Mouse (Mus musculus) MEL (cell line): ENCODE data around the gene Cela2a. TPM values are rescaled to one million over a fixed set of nuclear protein-coding genes. Genes with fewer than 3 reads are reported as not detected.

ENCODE experiments used
- DNase-seq: peaks from one replicate; pipeline ENCODE4 v3.0.0; 2011; ENCODE audit warnings: low read depth, low spot score
- H3K27ac ChIP-seq: 2 replicates; pipeline ENCODE4 v1.5.1; 2012; ENCODE audit warnings: low read depth, mild to moderate bottlenecking, control low read depth, low read length, moderate library complexity; ENCODE audit not compliant: control insufficient read depth
- H3K27me3 ChIP-seq, 2 experiments: fragments of 150-350 bp in 1 of 2; sonication (generic) in 1 of 2; 2 replicates each; pipeline ENCODE4 v1.6.1; 2012; ENCODE audit warnings: low read length in 2 of 2, mild to moderate bottlenecking in 2 of 2, improper control_type of control experiment in 1 of 2, moderate library complexity in 1 of 2; ENCODE audit not compliant: insufficient read depth in 2 of 2, control insufficient read depth in 1 of 2
- H3K36me3 ChIP-seq, 2 experiments: 2 replicates each; pipeline ENCODE4 v1.6.1; 2012 to 2014; ENCODE audit warnings: low read length in 2 of 2, improper control_type of control experiment in 1 of 2, inconsistent platforms in 1 of 2, mild to moderate bottlenecking in 1 of 2; ENCODE audit not compliant: insufficient read depth in 2 of 2, control insufficient read depth in 1 of 2
- H3K4me1 ChIP-seq, 2 experiments: fragments of 150-350 bp in 1 of 2; sonication (generic) in 1 of 2; 2 replicates each; pipeline ENCODE4 v1.6.1; 2012; ENCODE audit warnings: low read length in 2 of 2, improper control_type of control experiment in 1 of 2, mild to moderate bottlenecking in 1 of 2; ENCODE audit not compliant: insufficient read depth in 2 of 2, control insufficient read depth in 1 of 2
- H3K4me3 ChIP-seq, 2 experiments: fragments of 150-350 bp in 1 of 2; sonication (generic) in 1 of 2; 2 replicates each; pipeline ENCODE4 v1.5.1; 2012; ENCODE audit warnings: low read depth in 2 of 2, low read length in 2 of 2, mild to moderate bottlenecking in 2 of 2, moderate library complexity in 2 of 2, control low read depth in 1 of 2, improper control_type of control experiment in 1 of 2; ENCODE audit not compliant: control insufficient read depth in 1 of 2, insufficient read depth in 1 of 2
- H3K79me2 ChIP-seq: 2 replicates; pipeline ENCODE4 v1.6.1; 2012; ENCODE audit warnings: mild to moderate bottlenecking, low read length, moderate library complexity; ENCODE audit not compliant: control insufficient read depth, poor library complexity, insufficient read depth
- H3K9ac ChIP-seq: 2 replicates; pipeline ENCODE4 v1.6.1; 2012; ENCODE audit warnings: low read depth, mild to moderate bottlenecking, control low read depth, low read length, moderate library complexity; ENCODE audit not compliant: control insufficient read depth, poor library complexity, severe bottlenecking
- H3K9me3 ChIP-seq: fragments of 150-350 bp; sonication (generic); replicated peaks from 2 replicates; pipeline ENCODE4 v1.6.1; 2012; ENCODE audit warnings: mild to moderate bottlenecking, low read length, improper control_type of control experiment, moderate library complexity; ENCODE audit not compliant: insufficient read depth
- BHLHE40 ChIP-seq: IDR thresholded peaks from 2 replicates; pipeline ENCODE4 v1.6.1; 2012; ENCODE audit warnings: low read depth, mild to moderate bottlenecking, inconsistent platforms, low read length, improper control_type of control experiment, borderline replicate concordance
- CHD1 ChIP-seq: IDR thresholded peaks from 2 replicates; pipeline ENCODE4 v1.6.1; 2012; ENCODE audit warnings: low read depth, mild to moderate bottlenecking, inconsistent platforms, low read length, improper control_type of control experiment
- EP300 ChIP-seq, 2 experiments: IDR thresholded peaks; 2 replicates each; pipeline ENCODE4 v1.6.1; 2011; ENCODE audit warnings: improper control_type of control experiment in 2 of 2, low read length in 2 of 2, low read depth in 1 of 2, mild to moderate bottlenecking in 1 of 2
- ETS1 ChIP-seq: IDR thresholded peaks from 2 replicates; pipeline ENCODE4 v1.6.1; 2012; ENCODE audit warnings: low read depth, mild to moderate bottlenecking, inconsistent platforms, low read length, improper control_type of control experiment, moderate library complexity
- GABPA ChIP-seq: IDR thresholded peaks from 2 replicates; pipeline ENCODE4 v1.6.1; 2012; ENCODE audit warnings: low read depth, mild to moderate bottlenecking, inconsistent platforms, low read length, improper control_type of control experiment, moderate library complexity
- JUND ChIP-seq: IDR thresholded peaks from 2 replicates; pipeline ENCODE4 v1.6.1; 2011; ENCODE audit warnings: low read depth, mild to moderate bottlenecking, improper control_type of control experiment, low read length
- KAT2A ChIP-seq: conservative IDR thresholded peaks from 2 replicates; pipeline ENCODE4 v1.6.1; 2012; ENCODE audit warnings: low read depth, low read length, improper control_type of control experiment, inconsistent platforms
- MAZ ChIP-seq: IDR thresholded peaks from 2 replicates; pipeline ENCODE4 v1.6.1; 2012; ENCODE audit warnings: low read depth, mild to moderate bottlenecking, inconsistent platforms, low read length, improper control_type of control experiment
- MEF2A ChIP-seq: IDR thresholded peaks from 2 replicates; pipeline ENCODE4 v1.6.1; 2014; ENCODE audit warnings: low read depth, mild to moderate bottlenecking, inconsistent platforms, low read length, improper control_type of control experiment; ENCODE audit not compliant: poor library complexity, insufficient replicate concordance, severe bottlenecking; ENCODE audit errors: extremely low read depth
- MXI1 ChIP-seq: IDR thresholded peaks from 2 replicates; pipeline ENCODE4 v1.6.1; 2011; ENCODE audit warnings: mild to moderate bottlenecking, low read depth, low read length, improper control_type of control experiment
- MYB ChIP-seq: IDR thresholded peaks from 2 replicates; pipeline ENCODE4 v1.6.1; 2011; ENCODE audit warnings: mild to moderate bottlenecking, low read depth, low read length, improper control_type of control experiment
- MYC ChIP-seq: IDR thresholded peaks from 2 replicates; pipeline ENCODE4 v1.6.1; 2011; ENCODE audit warnings: low read depth, mild to moderate bottlenecking, low read length, improper control_type of control experiment, moderate library complexity
- NELFE ChIP-seq: IDR thresholded peaks from 2 replicates; pipeline ENCODE4 v1.6.1; 2011; ENCODE audit warnings: low read depth, low read length, improper control_type of control experiment
- POLR2AphosphoS2 ChIP-seq: IDR thresholded peaks from 2 replicates; pipeline ENCODE4 v1.6.1; 2011; ENCODE audit warnings: low read length, improper control_type of control experiment
- RCOR1 ChIP-seq: IDR thresholded peaks from 2 replicates; pipeline ENCODE4 v1.6.1; 2012; ENCODE audit warnings: low read depth, mild to moderate bottlenecking, inconsistent platforms, low read length, improper control_type of control experiment
- SMC3 ChIP-seq: IDR thresholded peaks from 2 replicates; pipeline ENCODE4 v1.6.1; 2011; ENCODE audit warnings: low read depth, low read length, improper control_type of control experiment
- TBP ChIP-seq: IDR thresholded peaks from 2 replicates; pipeline ENCODE4 v1.8.0; 2011; ENCODE audit warnings: low read depth, low read length, improper control_type of control experiment
- TCF12 ChIP-seq: IDR thresholded peaks from 2 replicates; pipeline ENCODE4 v1.6.1; 2014; ENCODE audit warnings: low read depth, mild to moderate bottlenecking, inconsistent platforms, low read length, improper control_type of control experiment, moderate library complexity
- ZC3H11A ChIP-seq: IDR thresholded peaks from 2 replicates; pipeline ENCODE4 v1.6.1; 2012; ENCODE audit warnings: low read depth, mild to moderate bottlenecking, inconsistent platforms, low read length, improper control_type of control experiment
- ZNF384 ChIP-seq: IDR thresholded peaks from 2 replicates; pipeline ENCODE4 v1.6.1; 2012; ENCODE audit warnings: low read depth, mild to moderate bottlenecking, inconsistent platforms, low read length, improper control_type of control experiment
- polyA plus RNA-seq, 2 experiments: library from polyadenylated mRNA; stranded (reverse) in 1 of 2; unstranded in 1 of 2; fragments of >175 nt in 1 of 2; fragments of >200 nt in 1 of 2; gene quantifications; 2 replicates each; pipeline versions ENCODE4 v1.2.1 to v1.2.4; 2012; ENCODE audit warnings: low replicate concordance in 2 of 2, low read depth in 1 of 2; ENCODE audit not compliant: insufficient read length in 2 of 2, insufficient read depth in 1 of 2, missing spikeins in 1 of 2
- total RNA-seq: library from RNA; depleted of rRNA; stranded (reverse); fragments of 300-350 nt; gene quantifications from 2 replicates; pipeline ENCODE4 v1.2.3, GENCODE M21; 2012

Cela2a gene
- total and polyA plus RNA-seq, 3 experiments: not detected

GRCm38 (mm10) chr4:141860246-141860841 is 34.4 kb upstream of the Cela2a start:
- Histone ChIP-seq H3K79me2 (no peaks in the 10 kb centered on the region), H3K27me3 (no peaks in the 10 kb centered on the region), H3K27ac (no peak overlapping the region), H3K9me3 (no peaks in the 10 kb centered on the region), H3K4me1 (no peaks in the 10 kb centered on the region), H3K36me3 (no peaks in the 10 kb centered on the region), H3K4me3 (no peak overlapping the region), H3K9ac (no peak overlapping the region)
- TF ChIP-seq MXI1: no peak
- TF ChIP-seq ZC3H11A: no peak
- no peak for TF ChIP-seq BHLHE40
- TF ChIP-seq ETS1: no peak
- TF ChIP-seq SMC3: no peak
- TF ChIP-seq NELFE: no peak
- no peak for TF ChIP-seq GABPA
- TF ChIP-seq MYC: no peak
- no peak for TF ChIP-seq CHD1
- no peak for TF ChIP-seq RCOR1
- TF ChIP-seq MYB: no peak
- no peak for TF ChIP-seq TCF12
- TF ChIP-seq MAZ: no peak
- TF ChIP-seq JUND: no peak
- TF ChIP-seq EP300 (IDR thresholded peaks at IDR 0.05; ENCODE audit: low read depth in 1 of 2, low read length in 2 of 2): no peak
- no peak for TF ChIP-seq MEF2A
- no peak for TF ChIP-seq ZNF384
- TF ChIP-seq TBP: no peak
- DNase-seq: no peak

- no peaks in the 10 kb centered on the region for H3K79me2 ChIP-seq
These were observed 33.4 kb upstream of the Cela2a start for GRCm38 (mm10) chr4:141859351-141859750.

More at GRCm38 (mm10) chr4:141859351-141859750, 33.4 kb upstream of the Cela2a start:
- Histone ChIP-seq H3K27me3 (no peaks in the 10 kb centered on the region), H3K9ac (no peak overlapping the region), H3K36me3 (no peaks in the 10 kb centered on the region), H3K4me1 (no peaks in the 10 kb centered on the region), H3K4me3 (no peak overlapping the region), H3K27ac (no peak overlapping the region), H3K9me3 (no peaks in the 10 kb centered on the region)
- TF ChIP-seq TCF12 (no peak), MAZ (no peak), MYB (no peak), BHLHE40 (no peak), KAT2A (no peak), POLR2AphosphoS2 (no peak), GABPA (no peak)
- DNase-seq: no peak
